Mouse (Mus musculus): ENCODE measurements at regions not wholly inside any gene's neighbourhood (a gene's known extent, or its start where the extent isn't known, plus 50 kb on each side); places are given as distances from the start of the nearest gene placed in this dataset.
A peak's percentile ranks its signal among the peaks of the same experiment; 100 is the strongest.

DNA sequence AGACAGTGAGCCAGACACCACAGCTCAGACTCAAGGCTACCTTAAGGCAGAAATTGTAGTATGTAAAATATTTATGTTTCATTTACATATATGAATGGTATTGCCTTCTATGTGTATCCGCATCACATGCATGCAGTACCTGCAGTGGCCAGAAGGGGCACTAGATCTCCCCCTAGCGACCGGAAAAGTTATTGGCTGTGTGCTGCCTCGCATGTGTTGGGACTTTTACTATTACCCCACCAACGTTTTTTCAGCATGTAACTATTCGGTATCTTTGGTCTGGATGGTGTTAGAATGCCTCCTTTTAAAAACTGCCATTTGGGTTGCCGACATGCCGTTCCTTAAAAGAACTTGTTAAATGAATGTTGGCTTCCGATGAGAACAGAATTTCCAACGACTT is 145.7 kb upstream of the Mocs1 start:
- TF ChIP-seq CTCF (IDR thresholded peaks at IDR 0.05; ENCODE audit: extremely low read depth, insufficient read depth, low read length) (peak; percentile 19; the same call in 1 of the 2 replicates), POLR2A (IDR thresholded peaks at IDR 0.05; ENCODE audit: extremely low read depth, insufficient read depth, low read length) (no peak)
